Mouse (Mus musculus) brain, embryonic 14.5 days (tissue): ENCODE measurements at regions not wholly inside any gene's neighbourhood (a gene's known extent, or its start where the extent isn't known, plus 50 kb on each side); places are given as distances from the start of the nearest gene placed in this dataset.

Source experiments
- CTCF ChIP-seq: fragments of 200-500 bp; IDR thresholded peaks from 2 replicates; pipeline ENCODE4 v1.5.1; 2012; ENCODE audit warnings: inconsistent platforms, mild to moderate bottlenecking, moderate library complexity, borderline replicate concordance; ENCODE audit not compliant: insufficient read depth, insufficient read length; ENCODE audit errors: extremely low read depth
- POLR2A ChIP-seq: fragments of 200-500 bp; IDR thresholded peaks from 2 replicates; pipeline ENCODE4 v1.6.1; 2012; ENCODE audit warnings: mild to moderate bottlenecking, inconsistent platforms, borderline replicate concordance; ENCODE audit not compliant: poor library complexity, insufficient read depth, insufficient read length, severe bottlenecking; ENCODE audit errors: extremely low read depth

DNA sequence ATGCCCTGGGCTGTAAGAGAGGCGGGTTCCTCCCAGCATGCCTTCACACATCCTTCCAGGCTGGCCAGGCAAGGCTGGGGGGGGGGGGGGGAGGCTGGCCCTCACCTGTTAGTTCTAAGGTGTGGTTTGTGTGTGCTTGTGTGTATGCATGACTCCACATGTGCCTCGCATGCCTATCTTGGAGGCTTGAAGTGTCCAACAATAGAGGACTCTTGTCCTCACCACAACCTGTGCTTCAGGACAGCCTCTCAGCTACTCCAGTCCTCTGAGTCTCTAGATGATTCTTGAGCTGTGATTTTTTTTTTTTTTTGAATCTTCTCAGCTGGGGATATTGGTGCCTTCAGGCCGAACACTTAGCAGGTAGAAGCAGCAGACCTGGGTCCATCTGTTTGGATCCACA is 50.2 kb upstream of the Lrpap1 start:
- TF ChIP-seq CTCF, result no peak
- no peak for TF ChIP-seq POLR2A
